Mouse (Mus musculus) heart, embryonic 11.5 days (tissue): Measurements from ENCODE around the gene Fgd6. TPM values are rescaled to one million over a fixed set of nuclear protein-coding genes. Genes with fewer than 3 reads are reported as not detected.

Experiments used
- ATAC-seq: fragments of 200-750 bp; cut with Nextera tagmentation; replicated peaks from 2 replicates; pipeline ENCODE4 v1.8.0; 2017; ENCODE audit warnings: moderate library complexity; ENCODE audit not compliant: insufficient number of reproducible peaks, low FRiP score, low TSS enrichment
- H3K27ac ChIP-seq: fragments of 300-500 bp; sonication (generic); 2 replicates; pipeline ENCODE4 v1.5.1; 2014; ENCODE audit warnings: mild to moderate bottlenecking, low read depth, low read length
- H3K27me3 ChIP-seq: fragments of 300-500 bp; sonication (generic); 2 replicates; pipeline ENCODE4 v1.6.1; 2014; ENCODE audit warnings: mild to moderate bottlenecking, low read length, mixed read lengths; ENCODE audit not compliant: control insufficient read depth, insufficient read depth
- H3K36me3 ChIP-seq: fragments of 300-500 bp; sonication (generic); 2 replicates; pipeline ENCODE4 v1.6.1; 2014; ENCODE audit warnings: mild to moderate bottlenecking, low read length, moderate library complexity, mixed read lengths; ENCODE audit not compliant: control insufficient read depth, insufficient read depth
- H3K4me1 ChIP-seq: fragments of 300-500 bp; sonication (generic); 2 replicates; pipeline ENCODE4 v1.6.1; 2014; ENCODE audit warnings: low read length; ENCODE audit not compliant: control insufficient read depth, insufficient read depth
- H3K4me2 ChIP-seq: fragments of 300-500 bp; sonication (generic); 2 replicates; pipeline ENCODE4 v1.6.1; 2014; ENCODE audit warnings: mild to moderate bottlenecking, moderate library complexity
- H3K4me3 ChIP-seq: fragments of 300-500 bp; sonication (generic); 2 replicates; pipeline ENCODE4 v1.5.1; 2014; ENCODE audit warnings: low read depth, low read length
- H3K9ac ChIP-seq: fragments of 300-500 bp; sonication (generic); 2 replicates; pipeline ENCODE4 v1.6.1; 2014; ENCODE audit warnings: mild to moderate bottlenecking, low read depth, low read length, moderate library complexity
- H3K9me3 ChIP-seq: fragments of 300-500 bp; sonication (generic); replicated peaks from 2 replicates; pipeline ENCODE4 v1.6.1; 2016; ENCODE audit warnings: low read length; ENCODE audit not compliant: control insufficient read depth
- WGBS: fragments of 180-500 bp; shearing (Covaris S2); extraction: QIAGEN DNeasy Blood & Tissue Kit; methylation state at CpG from one replicate; pipeline ENCODE4 v1.1.7; 2014; ENCODE audit not compliant: insufficient replicate concordance; 5-methylcytosine and 5-hydroxymethylcytosine counted together
- polyA plus RNA-seq: library from polyadenylated mRNA; unstranded; fragments of >200 nt; fragmentation: Nextera tagmentation; extraction: Ambion mirVana; gene quantifications from 2 replicates; pipeline ENCODE4 v1.2.1, GENCODE M21; 2014

Fgd6 gene
- polyA plus RNA-seq, 1 experiment from 2014 or later, result 4.3 TPM

- H3K9ac ChIP-seq, result 0 out of 2 replicates have a peak overlapping the region, but pooled peaks have one; percentile 24
- H3K4me2 ChIP-seq, result peak overlapping the region; percentile 10; the same call in 1 of the 2 replicates
- H3K27ac ChIP-seq, result peak overlapping the region; percentile 62
- WGBS, result 32% methylated on average over 10 of the region's 10 CpGs
- no peaks in the 10 kb centered on the region for H3K9me3 ChIP-seq
- no peaks in the 10 kb centered on the region for H3K27me3 ChIP-seq
- peaks cover 23% of the 10 kb centered on the region for H3K4me1 ChIP-seq
- H3K36me3 ChIP-seq, result no peaks in the 10 kb centered on the region
- no peak overlapping the region for H3K4me3 ChIP-seq
- peak; percentile 74; the same call in 1 of the 2 replicates for ATAC-seq
Observed at GRCm38 (mm10) chr10:94072261-94072915, 36.6 kb downstream of the Fgd6 start.

DNA sequence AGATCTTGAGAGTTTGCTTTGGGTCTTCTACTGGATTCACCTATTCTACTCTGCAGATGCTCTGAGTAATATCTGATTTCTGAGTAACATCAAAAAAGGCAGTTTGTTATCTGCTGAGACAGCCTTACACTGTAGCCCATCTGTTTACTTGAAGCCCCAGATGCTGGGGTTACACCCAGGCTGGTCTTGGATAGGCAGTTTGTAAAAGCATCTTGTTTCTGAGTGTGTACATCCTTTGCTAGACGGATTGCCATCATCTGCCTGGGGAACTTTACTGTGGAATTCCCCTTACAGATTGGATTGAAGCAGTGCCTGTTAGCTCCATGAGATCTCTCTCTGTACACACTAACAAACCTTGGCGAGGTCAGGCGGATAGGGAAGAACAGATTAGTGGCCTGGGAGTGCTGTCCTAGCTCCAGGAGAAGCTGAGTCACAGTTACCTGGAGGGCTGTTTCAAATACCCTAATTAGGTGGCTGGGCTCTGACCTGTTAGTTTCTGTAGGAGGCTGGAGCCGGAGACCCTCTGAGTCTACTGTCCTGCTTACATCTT lies 37.2 kb downstream of the Fgd6 start:
- WGBS, result 62% methylated on average over 4 of the region's 4 CpGs
- 0 out of 2 replicates have a peak overlapping the region, but pooled peaks have one; percentile 10 for H3K4me2 ChIP-seq
- no peak overlapping the region for H3K4me3 ChIP-seq
- H3K4me1 ChIP-seq, result peaks cover 23% of the 10 kb centered on the region
- H3K9me3 ChIP-seq, result no peaks in the 10 kb centered on the region
- ATAC-seq, result no peak
- H3K27ac ChIP-seq, result peak overlapping the region; percentile 62
- no peaks in the 10 kb centered on the region for H3K27me3 ChIP-seq
- H3K36me3 ChIP-seq, result no peaks in the 10 kb centered on the region
- 0 out of 2 replicates have a peak overlapping the region, but pooled peaks have one; percentile 35 for H3K9ac ChIP-seq

GRCm38 (mm10) chr10:94076966-94077825 lies 41.4 kb downstream of the Fgd6 start:
- no peaks in the 10 kb centered on the region for H3K9me3 ChIP-seq

DNA sequence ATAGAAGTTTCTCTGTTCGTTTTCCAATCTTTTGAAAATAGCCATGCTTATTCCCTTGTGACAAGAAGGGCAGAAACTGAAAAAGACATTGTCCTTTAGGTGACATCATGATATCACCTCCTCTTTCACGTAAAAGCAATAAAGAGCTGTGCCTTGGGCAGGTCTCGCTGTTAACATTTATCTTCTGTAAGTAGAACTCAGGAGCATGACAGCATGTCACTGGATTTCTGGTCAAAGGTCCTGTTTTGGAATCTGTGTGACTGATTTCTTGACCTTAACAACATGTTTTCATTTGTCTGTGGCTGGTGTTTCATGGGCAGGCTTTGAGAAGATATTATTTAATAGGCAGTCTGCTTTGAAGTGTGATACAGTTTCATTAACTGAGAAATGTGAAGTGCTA lies 44.9 kb downstream of the Fgd6 start:
- Histone ChIP-seq H3K4me2 (no peak overlapping the region), H3K36me3 (no peaks in the 10 kb centered on the region), H3K9ac (no peak overlapping the region), H3K4me1 (peaks cover 7% of the 10 kb centered on the region; the same call in 1 of the 2 replicates), H3K4me3 (no peak overlapping the region), H3K9me3 (no peaks in the 10 kb centered on the region), H3K27me3 (no peaks in the 10 kb centered on the region), H3K27ac (no peak overlapping the region)
- 60% methylated on average over 3 of the region's 3 CpGs for WGBS
- no peak for ATAC-seq

More at GRCm38 (mm10) chr10:94076966-94077825, 41.4 kb downstream of the Fgd6 start:
- no peak for ATAC-seq
- 85% methylated on average over 14 of the region's 14 CpGs for WGBS
- peaks cover 15% of the 10 kb centered on the region for H3K4me1 ChIP-seq
- H3K4me2 ChIP-seq, result no peak overlapping the region
- no peak overlapping the region for H3K4me3 ChIP-seq
- H3K9ac ChIP-seq, result no peak overlapping the region
- no peaks in the 10 kb centered on the region for H3K27me3 ChIP-seq
- H3K36me3 ChIP-seq, result no peaks in the 10 kb centered on the region
- H3K27ac ChIP-seq, result no peak overlapping the region

DNA sequence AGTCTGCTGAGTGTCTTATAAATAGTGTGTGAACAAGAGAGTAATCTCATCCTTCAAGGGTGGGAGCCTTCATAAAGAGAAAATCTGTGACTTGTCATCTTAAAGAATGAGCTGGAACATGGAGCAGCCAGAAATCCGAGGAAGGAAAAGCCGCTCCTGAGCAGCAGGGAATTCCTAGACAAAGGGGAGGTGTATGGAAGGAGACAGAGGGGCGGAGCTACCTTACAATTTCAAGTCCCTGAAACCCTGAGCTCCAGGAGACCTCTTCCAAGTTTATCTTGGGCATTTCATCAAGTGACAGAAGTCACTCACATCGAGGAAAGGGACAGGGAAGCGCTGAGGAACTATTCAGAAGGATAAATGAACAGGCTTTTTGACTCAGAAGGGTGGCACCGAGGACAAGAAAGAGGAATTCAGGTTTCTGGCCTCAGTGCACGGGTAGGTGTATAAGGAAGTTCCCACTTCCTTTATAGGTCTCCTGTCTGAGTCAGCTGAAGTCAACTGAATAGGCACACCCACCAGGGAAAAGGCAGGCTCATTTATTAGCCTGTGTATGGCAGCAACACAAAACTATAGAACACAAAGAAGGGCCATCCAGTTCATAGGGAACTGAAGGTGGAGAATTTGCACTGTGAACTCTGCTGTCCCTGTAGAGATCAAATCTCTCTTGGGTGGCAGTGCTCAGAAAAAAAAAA lies 46.4 kb downstream of the Fgd6 start:
- no peak overlapping the region; the same call in 1 of the 2 replicates for H3K27ac ChIP-seq
- H3K36me3 ChIP-seq, result no peaks in the 10 kb centered on the region

DNA sequence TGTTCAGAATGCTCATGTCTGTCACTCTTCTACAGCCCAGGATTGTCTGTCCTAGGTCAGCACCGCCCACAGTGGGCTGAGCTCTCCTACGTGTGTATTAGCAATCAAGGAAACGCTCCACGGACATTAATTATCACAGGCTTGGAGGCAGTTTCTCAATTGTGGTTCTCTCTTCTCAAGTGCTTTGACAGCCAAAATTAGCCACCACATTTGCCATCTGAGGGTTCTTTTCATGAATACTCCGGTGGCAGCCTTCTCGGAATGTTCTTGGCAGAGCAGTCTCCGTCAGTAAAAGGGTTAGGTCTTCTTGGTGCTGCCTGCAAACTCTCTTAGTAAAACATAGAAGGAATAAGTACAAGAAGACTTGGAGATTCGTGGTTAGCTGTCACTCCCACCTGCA lies 50.5 kb downstream of the Fgd6 start:
- H3K9me3 ChIP-seq, result no peaks in the 10 kb centered on the region
- peaks cover 7% of the 10 kb centered on the region; the same call in 1 of the 2 replicates for H3K4me1 ChIP-seq
- no peaks in the 10 kb centered on the region for H3K27me3 ChIP-seq
- H3K4me3 ChIP-seq, result no peak overlapping the region
- no peak overlapping the region for H3K4me2 ChIP-seq
- peaks cover 3% of the 10 kb centered on the region; the same call in 1 of the 2 replicates for H3K36me3 ChIP-seq
- no peak overlapping the region for H3K9ac ChIP-seq
- no peak overlapping the region for H3K27ac ChIP-seq
- 82% methylated on average over 8 of the region's 8 CpGs for whole genome bisulfite sequencing
- ATAC-seq, result no peak

More for the DNA sequence above, 46.4 kb downstream of the Fgd6 start:
- ATAC-seq, result no peak
- no peaks in the 10 kb centered on the region for H3K27me3 ChIP-seq
- H3K9me3 ChIP-seq, result no peaks in the 10 kb centered on the region
- peaks cover 7% of the 10 kb centered on the region; the same call in 1 of the 2 replicates for H3K4me1 ChIP-seq
- WGBS, result 42% methylated on average over 7 of the region's 7 CpGs
- no peak overlapping the region for H3K9ac ChIP-seq
- H3K4me2 ChIP-seq, result no peak overlapping the region
- H3K4me3 ChIP-seq, result no peak overlapping the region

DNA sequence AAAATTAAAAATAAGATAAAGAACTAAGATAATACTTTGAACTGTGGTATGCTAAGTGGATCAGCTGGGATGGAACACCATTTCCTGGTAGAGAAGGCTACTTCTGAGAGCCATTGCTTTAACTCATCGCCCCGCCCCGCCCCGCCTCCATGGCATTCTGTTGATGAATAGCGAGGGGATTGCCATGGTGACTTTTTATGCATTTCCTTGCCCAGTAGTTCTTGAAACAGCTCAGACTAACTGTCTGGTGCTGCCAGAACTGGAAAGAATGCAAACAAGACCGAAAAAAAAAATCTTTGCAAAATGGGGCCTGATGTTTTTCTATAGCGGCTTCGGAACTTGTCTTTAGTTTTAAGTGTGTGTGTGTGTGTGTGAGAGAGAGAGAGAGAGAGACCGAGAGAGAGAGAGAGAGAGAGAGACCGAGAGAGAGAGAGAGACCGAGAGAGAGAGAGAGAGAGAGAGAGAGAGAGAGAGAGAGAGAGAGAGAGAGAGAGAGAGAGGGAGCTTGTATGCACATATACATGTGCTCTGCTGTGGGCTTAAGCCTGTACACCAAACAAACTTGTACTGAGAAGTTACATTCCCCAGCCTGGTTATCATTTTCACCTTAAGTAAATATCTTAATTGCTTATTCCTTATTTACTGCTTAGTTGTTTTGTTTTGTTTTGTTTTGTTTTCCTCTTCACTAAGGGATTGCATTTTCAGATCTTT lies 51.7 kb downstream of the Fgd6 start:
- H3K36me3 ChIP-seq, result peaks cover 8% of the 10 kb centered on the region; the same call in 1 of the 2 replicates
- no peak overlapping the region for H3K27ac ChIP-seq
- no peaks in the 10 kb centered on the region for H3K27me3 ChIP-seq
- H3K4me2 ChIP-seq, result no peak overlapping the region
- H3K9ac ChIP-seq, result no peak overlapping the region
- WGBS, result 78% methylated on average over 8 of the region's 11 CpGs
- ATAC-seq, result no peak
- no peaks in the 10 kb centered on the region for H3K4me1 ChIP-seq
- H3K9me3 ChIP-seq, result no peaks in the 10 kb centered on the region
- no peak overlapping the region for H3K4me3 ChIP-seq
